Comparison of ENCODE assay signal across 8 mouse cellular contexts in the genomic region with DNA sequence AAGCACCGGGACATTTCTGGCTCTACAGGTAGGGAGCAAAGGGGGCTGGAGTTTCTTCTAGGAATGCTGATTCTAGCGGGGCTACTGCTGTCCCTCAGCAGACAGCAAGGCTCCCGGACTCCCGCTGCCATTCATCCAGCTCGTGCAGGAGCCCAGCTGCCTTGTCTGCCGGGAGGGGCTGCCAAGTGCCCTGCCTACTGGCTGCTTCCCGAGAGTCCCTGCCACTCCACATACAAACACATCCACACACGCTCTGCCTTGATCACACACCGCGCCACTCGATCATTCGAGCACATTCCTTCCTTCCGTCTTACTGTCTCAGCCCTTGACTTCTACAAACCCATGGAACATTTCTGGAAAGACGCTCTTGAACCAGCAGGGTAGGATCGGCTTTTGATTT.
A peak's percentile ranks its signal among the peaks of the same experiment; 100 is the strongest.
DNase-seq lines count a peak whose midpoint lies in the region; ATAC-seq and TF ChIP-seq lines count a peak whose summit lies in the region.

No protein-coding gene starts in this region.

- 0 out of 2 replicates have a peak, but pooled peaks cover 2% of the 10 kb centered on the region for H3K4me1 ChIP-seq in embryonic fibroblast, embryonic 13.5 days (ENCODE audit: control insufficient read depth, insufficient read depth, low read length)
- H3K4me1 ChIP-seq in hindbrain, embryonic 10.5 days (replicated peaks), result peaks cover 19% of the 10 kb centered on the region

- H3K27ac ChIP-seq in embryonic fibroblast, embryonic 13.5 days (ENCODE audit: insufficient read depth, low read length), result no peak overlapping the region
- no peak overlapping the region for H3K27ac ChIP-seq in hindbrain, embryonic 10.5 days

- no peaks in the 10 kb centered on the region for H3K9me3 ChIP-seq in hindbrain, embryonic 10.5 days

- 0 out of 2 replicates have a peak, but pooled peaks have one; percentile 11 for ATAC-seq in megakaryocyte progenitor cell, adult 5-6 weeks (replicated peaks; ENCODE audit: poor library complexity)

- no peaks in the 10 kb centered on the region for H3K36me3 ChIP-seq in hindbrain, embryonic 10.5 days

- WGBS in hindbrain, embryonic 10.5 days, result 5% methylated on average over 15 of the region's 15 CpGs

- H3K27me3 ChIP-seq in hindbrain, embryonic 10.5 days (ENCODE audit: insufficient read depth, poor library complexity, severe bottlenecking), result peaks cover 57% of the 10 kb centered on the region

- peak overlapping the region; percentile 9; the same call in 1 of the 2 replicates for H3K4me3 ChIP-seq in embryonic fibroblast, embryonic 13.5 days (ENCODE audit: insufficient read depth, low read length)
- H3K4me3 ChIP-seq in hindbrain, embryonic 10.5 days, result peak overlapping the region; percentile 43

- no peak for TF ChIP-seq CTCF in embryonic fibroblast, embryonic 13.5 days (IDR thresholded peaks at IDR 0.05; ENCODE audit: borderline replicate concordance, insufficient read depth, low read length)

- TF ChIP-seq POLR2A in embryonic fibroblast, embryonic 13.5 days (IDR thresholded peaks at IDR 0.05; ENCODE audit: low read depth, low read length), result no peak

- DNase-seq in left cerebral cortex, adult 18-20 months (ENCODE audit: low spot score in 2 of 2), result peak; percentile 12 to 32
- DNase-seq in left cerebral cortex, adult 11 months (ENCODE audit: low spot score), result no peak
- peak; percentile 48 for DNase-seq in hindbrain, embryonic 10.5 days (ENCODE audit: low spot score)
- peak; percentile 6 to 11 for DNase-seq in layer of hippocampus, postnatal 14 days (ENCODE audit: low spot score in 2 of 2)
- DNase-seq in right cerebral cortex, postnatal 14 days, result peak; percentile 34
- DNase-seq in thymus, postnatal 25 days, result no peak

Comparison
In these comparisons a context has a peak if more than half of its experiments do, and no peak if none do; other contexts are left out.
1. DNase-seq: peak in left cerebral cortex, adult 18-20 months (2 of 2), hindbrain, embryonic 10.5 days (single experiment), layer of hippocampus, postnatal 14 days (2 of 2) and right cerebral cortex, postnatal 14 days (single experiment); none in left cerebral cortex, adult 11 months (single experiment) and thymus, postnatal 25 days (single experiment).